Mouse (Mus musculus): ENCODE measurements around the gene Gdf15.

DNA sequence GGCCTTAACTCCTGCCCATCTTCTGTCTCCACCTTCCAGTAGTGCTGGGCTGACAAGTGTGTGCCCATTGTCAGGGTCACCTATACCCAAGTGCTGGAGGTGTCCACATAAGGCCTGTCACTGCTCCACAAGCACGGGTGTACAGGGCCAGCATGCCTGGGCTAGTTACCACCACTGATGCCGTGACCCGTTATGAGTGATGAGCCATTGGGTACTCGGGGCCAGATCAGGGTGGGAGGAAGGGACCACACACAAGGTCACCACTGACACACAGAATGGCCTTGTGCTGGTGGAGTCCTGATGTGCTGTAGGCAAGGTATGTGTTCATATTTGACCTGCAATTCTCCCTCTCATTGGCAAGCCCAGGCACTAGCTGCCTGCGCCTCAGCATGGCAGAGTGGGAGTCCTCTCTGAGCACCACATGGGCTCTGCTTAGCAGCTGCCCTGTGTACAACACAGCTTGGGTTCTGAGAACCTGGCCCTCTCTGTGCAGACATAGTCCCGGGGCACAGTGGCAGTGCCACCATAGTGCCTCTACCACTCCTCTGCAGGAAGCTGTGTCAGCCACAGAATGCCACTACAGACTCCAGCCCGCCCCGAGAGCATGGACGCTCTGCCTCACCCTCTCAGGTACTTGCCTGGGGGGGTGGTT is 47.5 kb downstream of the Gdf15 start:
- no peak for TF ChIP-seq CTCF (IDR thresholded peaks at IDR 0.05; ENCODE audit: low read depth, low read length)
- no peak for TF ChIP-seq POLR2A (IDR thresholded peaks at IDR 0.05; ENCODE audit: extremely low read depth, insufficient read depth, low read length)

Data from liver, adult 2 months (tissue).